Mouse (Mus musculus) liver, postnatal 0 days (tissue): ENCODE measurements at regions not wholly inside any gene's neighbourhood (a gene's known extent, or its start where the extent isn't known, plus 50 kb on each side); places are given as distances from the start of the nearest gene placed in this dataset.

Experiments used
- CTCF ChIP-seq: sonication (generic); IDR thresholded peaks from 2 replicates; pipeline ENCODE4 v1.5.1; 2016; ENCODE audit warnings: antibody characterized with exemption, low read depth
- EP300 ChIP-seq: IDR thresholded peaks from 2 replicates; pipeline ENCODE4 v1.6.1; 2016; ENCODE audit warnings: antibody characterized with exemption, low read depth, mild to moderate bottlenecking

GRCm38 (mm10) chr2:169469538-169469937, 118.0 kb downstream of the Gm11011 start:
- no peak for TF ChIP-seq CTCF
- no peak for TF ChIP-seq EP300
